Mouse (Mus musculus) intestine, postnatal 0 days (tissue): ENCODE data around the gene Skor1. TPM values are rescaled to one million over a fixed set of nuclear protein-coding genes. Genes with fewer than 3 reads are reported as not detected.

Experiments used
- ATAC-seq: fragments of 200-750 bp; cut with Nextera tagmentation; 2 replicates; pipeline ENCODE4 v1.8.0; 2017; ENCODE audit warnings: mild to moderate bottlenecking, moderate TSS enrichment, moderate library complexity
- H3K27ac ChIP-seq: fragments of 300-500 bp; sonication (generic); 2 replicates; pipeline ENCODE4 v1.5.1; 2014; ENCODE audit warnings: mild to moderate bottlenecking, low read depth, low read length, moderate library complexity
- H3K27me3 ChIP-seq: fragments of 300-500 bp; sonication (generic); replicated peaks from 2 replicates; pipeline ENCODE4 v1.6.1; 2014; ENCODE audit warnings: low read length, mixed read lengths; ENCODE audit not compliant: control insufficient read depth, insufficient read depth
- H3K36me3 ChIP-seq: fragments of 300-500 bp; sonication (generic); 2 replicates; pipeline ENCODE4 v1.6.1; 2014; ENCODE audit warnings: mild to moderate bottlenecking, moderate library complexity; ENCODE audit not compliant: control insufficient read depth, insufficient read depth
- H3K4me1 ChIP-seq: fragments of 300-500 bp; sonication (generic); replicated peaks from 2 replicates; pipeline ENCODE4 v1.6.1; 2014; ENCODE audit warnings: antibody characterized with exemption, low read length, mixed read lengths; ENCODE audit not compliant: control insufficient read depth, insufficient read depth
- H3K4me2 ChIP-seq: fragments of 300-500 bp; sonication (generic); replicated peaks from 2 replicates; pipeline ENCODE4 v1.6.1; 2014; ENCODE audit warnings: low read depth, mild to moderate bottlenecking, moderate library complexity
- H3K4me3 ChIP-seq: fragments of 300-500 bp; sonication (generic); 2 replicates; pipeline ENCODE4 v1.5.1; 2014; ENCODE audit warnings: low read depth, low read length
- H3K9ac ChIP-seq: fragments of 300-500 bp; sonication (generic); 2 replicates; pipeline ENCODE4 v1.6.1; 2014; ENCODE audit warnings: mild to moderate bottlenecking, low read depth, low read length
- H3K9me3 ChIP-seq: fragments of 300-500 bp; sonication (generic); 2 replicates; pipeline ENCODE4 v1.6.1; 2016; ENCODE audit warnings: mixed run types; ENCODE audit not compliant: control insufficient read depth
- CTCF ChIP-seq: sonication (generic); IDR thresholded peaks from 2 replicates; pipeline ENCODE4 v1.5.1; 2016; ENCODE audit warnings: low read depth, mild to moderate bottlenecking, control low read depth, antibody characterized with exemption, moderate library complexity
- WGBS: fragments of 180-500 bp; shearing (Covaris S2); extraction: QIAGEN DNeasy Blood & Tissue Kit; methylation state at CpG from one replicate; pipeline ENCODE4 v1.1.7; 2014; 5-methylcytosine and 5-hydroxymethylcytosine counted together
- polyA plus RNA-seq: library from polyadenylated mRNA; unstranded; fragments of >200 nt; fragmentation: Nextera tagmentation; extraction: Ambion mirVana; gene quantifications from 2 replicates; pipeline ENCODE4 v1.2.1, GENCODE M21; 2015

Gene Skor1
- polyA plus RNA-seq, 1 experiment from 2014 or later = not detected

GRCm38 (mm10) chr9:63131957-63132602 lies 16.7 kb downstream of the Skor1 start:
- Histone ChIP-seq H3K27ac (peak overlapping the region; percentile 85), H3K36me3 (no peaks in the 10 kb centered on the region), H3K4me2 (peak overlapping the region; percentile 84), H3K9me3 (no peaks in the 10 kb centered on the region), H3K27me3 (peaks cover 34% of the 10 kb centered on the region), H3K4me3 (peak overlapping the region; percentile 62), H3K9ac (peak overlapping the region; percentile 55), H3K4me1 (no peaks in the 10 kb centered on the region)
- no peak for TF ChIP-seq CTCF
- ATAC-seq = peak; percentile 40
- 5% methylated on average over 28 of the region's 28 CpGs for WGBS

- Histone ChIP-seq H3K36me3 (no peaks in the 10 kb centered on the region), H3K9me3 (no peaks in the 10 kb centered on the region), H3K4me3 (no peak overlapping the region), H3K4me2 (no peak overlapping the region), H3K9ac (no peak overlapping the region), H3K27me3 (peaks cover 12% of the 10 kb centered on the region), H3K27ac (no peak overlapping the region), H3K4me1 (no peaks in the 10 kb centered on the region)
- no peak for TF ChIP-seq CTCF
- no peak for ATAC-seq
- WGBS = 79% methylated on average over 8 of the region's 8 CpGs
Observed at GRCm38 (mm10) chr9:63129641-63130041, 19.1 kb downstream of the Skor1 start.

GRCm38 (mm10) chr9:63124512-63124911 lies 24.2 kb downstream of the Skor1 start:
- no peak for TF ChIP-seq CTCF
- ATAC-seq = no peak
- H3K27me3 ChIP-seq = no peaks in the 10 kb centered on the region
- no peak overlapping the region for H3K27ac ChIP-seq
- H3K36me3 ChIP-seq = no peaks in the 10 kb centered on the region
- no peaks in the 10 kb centered on the region for H3K4me1 ChIP-seq
- WGBS = 34% methylated on average over 9 of the region's 9 CpGs
- no peaks in the 10 kb centered on the region for H3K9me3 ChIP-seq
- no peak overlapping the region for H3K9ac ChIP-seq
- peak overlapping the region; percentile 52; the same call in 1 of the 2 replicates for H3K4me3 ChIP-seq
- peak overlapping the region; percentile 96 for H3K4me2 ChIP-seq

GRCm38 (mm10) chr9:63123451-63124438 lies 25.0 kb downstream of the Skor1 start:
- Histone ChIP-seq H3K27me3 (no peaks in the 10 kb centered on the region), H3K4me1 (no peaks in the 10 kb centered on the region), H3K4me2 (peak overlapping the region; percentile 96), H3K9ac (peak overlapping the region; percentile 53), H3K9me3 (no peaks in the 10 kb centered on the region), H3K27ac (no peak overlapping the region; the same call in 1 of the 2 replicates), H3K36me3 (no peaks in the 10 kb centered on the region), H3K4me3 (peak overlapping the region; percentile 52)
- ATAC-seq = peak; percentile 84
- peak; percentile 100 for TF ChIP-seq CTCF
- 5% methylated on average over 30 of the region's 30 CpGs for WGBS

GRCm38 (mm10) chr9:63122161-63122833 lies 26.5 kb downstream of the Skor1 start:
- TF ChIP-seq CTCF = no peak
- no peak overlapping the region for H3K27ac ChIP-seq
- no peaks in the 10 kb centered on the region for H3K36me3 ChIP-seq
- 65% methylated on average over 8 of the region's 8 CpGs for whole genome bisulfite sequencing
- H3K4me1 ChIP-seq = no peaks in the 10 kb centered on the region
- ATAC-seq = no peak
- no peak overlapping the region for H3K4me2 ChIP-seq
- no peaks in the 10 kb centered on the region for H3K9me3 ChIP-seq
- H3K9ac ChIP-seq = no peak overlapping the region
- H3K4me3 ChIP-seq = no peak overlapping the region
- H3K27me3 ChIP-seq = no peaks in the 10 kb centered on the region

GRCm38 (mm10) chr9:63118385-63118784 lies 30.4 kb downstream of the Skor1 start:
- H3K27ac ChIP-seq = no peak overlapping the region
- no peak for ATAC-seq
- no peak overlapping the region for H3K4me2 ChIP-seq
- H3K4me3 ChIP-seq = no peak overlapping the region
- H3K9ac ChIP-seq = no peak overlapping the region
- H3K9me3 ChIP-seq = no peaks in the 10 kb centered on the region
- no peaks in the 10 kb centered on the region for H3K36me3 ChIP-seq
- TF ChIP-seq CTCF = peak; percentile 27
- H3K4me1 ChIP-seq = no peaks in the 10 kb centered on the region
- H3K27me3 ChIP-seq = no peaks in the 10 kb centered on the region
- WGBS = 74% methylated on average over 5 of the region's 5 CpGs
